Mouse (Mus musculus): ENCODE measurements around the gene Col7a1.

Gene Col7a1

GRCm38 (mm10) chr9:109022866-109023685 is 69.7 kb downstream of the Col7a1 start:
- DNase-seq, result no peak

DNA sequence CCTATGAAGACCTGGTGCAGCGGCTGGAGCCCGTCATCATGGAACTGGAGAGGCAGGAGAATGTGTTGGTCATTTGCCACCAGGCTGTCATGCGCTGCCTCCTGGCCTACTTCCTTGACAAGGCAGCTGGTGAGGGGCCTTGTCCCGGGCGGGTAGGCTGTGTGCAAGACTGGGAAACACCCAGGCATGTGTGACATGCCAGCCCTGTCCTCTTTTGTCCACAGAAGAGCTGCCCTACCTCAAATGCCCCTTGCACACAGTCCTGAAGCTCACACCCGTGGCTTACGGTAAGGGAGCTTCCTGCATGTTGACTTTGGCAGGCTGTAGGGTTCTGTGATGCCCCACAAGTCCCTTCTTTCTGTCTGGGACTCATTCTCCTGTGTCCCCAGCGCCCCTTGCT is 74.1 kb downstream of the Col7a1 start:
- no peak for DNase-seq

DNA sequence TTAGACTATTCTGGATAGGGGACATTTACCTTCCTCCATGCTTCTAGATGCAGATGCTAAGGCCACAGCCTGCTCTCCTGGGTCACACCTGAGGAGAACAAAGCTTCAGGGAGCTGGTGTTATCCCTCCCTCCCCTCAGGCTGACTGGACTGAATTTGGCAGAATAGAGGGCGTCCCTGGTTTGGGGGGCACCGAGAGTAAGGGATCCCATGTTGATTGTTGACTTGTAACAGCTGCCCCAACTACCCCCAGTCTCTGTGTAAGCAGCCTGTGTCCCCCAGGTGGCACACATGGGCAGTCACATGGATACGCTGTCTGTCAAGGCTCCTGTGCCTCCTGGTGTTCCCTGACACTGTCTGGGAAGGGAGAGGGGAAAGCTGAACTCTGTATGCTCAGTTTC is 75.0 kb downstream of the Col7a1 start:
- DNase-seq, result no peak

GRCm38 (mm10) chr9:109028919-109029318 is 75.5 kb downstream of the Col7a1 start:
- DNase-seq, result no peak

GRCm38 (mm10) chr9:109030312-109030711 is 76.9 kb downstream of the Col7a1 start:
- no peak for DNase-seq

GRCm38 (mm10) chr9:109031001-109031400 is 77.6 kb downstream of the Col7a1 start:
- no peak for DNase-seq

DNA sequence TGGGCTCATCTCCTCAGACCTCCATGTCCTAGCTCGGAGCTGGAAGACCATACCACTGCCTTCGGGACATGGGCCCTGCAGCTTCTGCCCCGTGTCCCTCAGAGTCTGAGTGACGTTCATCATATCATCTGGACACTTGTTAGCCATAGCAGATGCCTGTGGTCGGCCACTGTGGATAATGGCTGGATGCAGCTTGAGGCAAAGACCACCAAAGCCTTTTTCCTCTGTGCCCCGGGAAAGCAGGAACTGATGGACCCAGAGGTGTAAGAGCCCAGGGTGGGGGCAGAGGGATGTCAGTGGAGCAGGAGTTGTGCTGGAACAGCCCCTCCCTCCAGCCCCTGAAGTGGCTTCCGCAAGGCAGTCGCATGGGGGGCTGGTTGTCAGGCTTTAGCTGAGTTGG is 78.3 kb downstream of the Col7a1 start:
- DNase-seq, result no peak

GRCm38 (mm10) chr9:109032435-109032834 is 79.0 kb downstream of the Col7a1 start:
- DNase-seq, result no peak

Measured in kidney, adult 9 months (tissue).